Mouse (Mus musculus) effector memory CD4-positive, alpha-beta T cell, adult 7 months (primary cell): ENCODE results near the gene Capn6. TPM values are rescaled to one million over a fixed set of nuclear protein-coding genes. Genes with fewer than 3 reads are reported as not detected.

Experiments used
- polyA plus RNA-seq: library from polyadenylated mRNA; unstranded; fragments of 100-300 nt; shearing (Covaris generic); gene quantifications from one replicate; pipeline ENCODE4 v1.2.1, GENCODE M21; 2017

The Capn6 gene
- not detected for polyA plus RNA-seq

DNA sequence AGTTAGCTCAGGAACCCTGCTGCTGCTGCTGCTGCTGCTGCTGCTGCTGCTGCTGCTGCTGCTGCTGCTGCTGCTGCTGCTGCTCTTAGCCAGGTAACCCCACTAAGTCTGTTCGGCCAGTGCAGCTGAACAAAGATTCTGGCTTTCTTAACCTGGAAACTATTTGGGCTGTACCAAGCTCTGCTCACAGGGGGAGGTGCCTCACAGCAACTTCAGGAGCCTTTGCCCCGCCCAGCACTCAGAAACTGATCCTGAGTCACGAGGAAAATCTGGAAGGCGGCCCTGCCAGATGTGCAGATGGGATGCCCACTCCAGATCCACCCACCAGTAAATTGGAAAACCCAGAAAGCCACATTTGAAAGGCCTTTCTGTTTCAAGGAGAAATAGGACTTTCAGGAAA lies at the start of gene Capn6:
TSS of gene Capn6 (minus strand) at position 203 of the 400 bp plus-strand sequence.

Other genes with a start within 250 kb of the Capn6 start
- gene Dcx, start 105.9 kb upstream of the Capn6 start, polyA plus RNA-seq, result not detected